Mouse (Mus musculus) thymus, postnatal 0 days (tissue): ENCODE results near the gene Hnrnpul1. TPM values are rescaled to one million over a fixed set of nuclear protein-coding genes. Genes with fewer than 3 reads are reported as not detected.

ENCODE experiments used
- polyA plus RNA-seq: library from polyadenylated mRNA; unstranded; fragments of >200 nt; fragmentation: Nextera tagmentation; extraction: Ambion mirVana; gene quantifications from 2 replicates; pipeline ENCODE4 v1.2.1, GENCODE M21; 2015

Hnrnpul1 gene
- polyA plus RNA-seq, 1 experiment from 2014 or later, result 66.2 TPM

Other genes starting within 250 kb of the Hnrnpul1 start
- not detected in 2 replicates for gene Ceacam2, start 214.9 kb downstream of the Hnrnpul1 start, polyA plus RNA-seq
- gene Erich4, start 138.9 kb downstream of the Hnrnpul1 start, polyA plus RNA-seq, result not detected in 2 replicates
- 36.2 and 40.3 TPM in 2 replicates for gene Dmac2, start 135.3 kb downstream of the Hnrnpul1 start, polyA plus RNA-seq
- gene B3gnt8, start 128.1 kb downstream of the Hnrnpul1 start, polyA plus RNA-seq, result 13.1 and 13.4 TPM in 2 replicates
- 63.8 and 69.1 TPM in 2 replicates for gene Bckdha, start 95.8 kb downstream of the Hnrnpul1 start, polyA plus RNA-seq
- gene Exosc5, start 95.6 kb downstream of the Hnrnpul1 start, polyA plus RNA-seq, result 146 and 147 TPM in 2 replicates
- gene Tmem91, start 79.6 kb downstream of the Hnrnpul1 start, polyA plus RNA-seq, result 4.0 and 6.3 TPM in 2 replicates
- 67.9 and 68.3 TPM in 2 replicates for gene B9d2, start 74.0 kb downstream of the Hnrnpul1 start, polyA plus RNA-seq
- 8.5 and 11.6 TPM in 2 replicates for gene Tgfb1, start 67.8 kb downstream of the Hnrnpul1 start, polyA plus RNA-seq
- gene Ccdc97, start 35.7 kb downstream of the Hnrnpul1 start, polyA plus RNA-seq, result 16.2 and 22.4 TPM in 2 replicates
- gene Axl, start 33.9 kb upstream of the Hnrnpul1 start, polyA plus RNA-seq, result 26.9 and 29.4 TPM in 2 replicates
- 0.51 and 0.54 TPM in 2 replicates for gene Cyp2s1, start 62.2 kb upstream of the Hnrnpul1 start, polyA plus RNA-seq
- gene Cyp2b10, start 142.9 kb upstream of the Hnrnpul1 start, polyA plus RNA-seq, result 0.10 and 0.13 TPM in 2 replicates